Mouse (Mus musculus): ENCODE measurements around the gene Pik3c2g. TPM values are rescaled to one million over a fixed set of nuclear protein-coding genes. Genes with fewer than 3 reads are reported as not detected.

Pik3c2g gene
- total and polyA plus RNA-seq, 3 experiments, result 0.27 TPM; not detected in 2

DNA sequence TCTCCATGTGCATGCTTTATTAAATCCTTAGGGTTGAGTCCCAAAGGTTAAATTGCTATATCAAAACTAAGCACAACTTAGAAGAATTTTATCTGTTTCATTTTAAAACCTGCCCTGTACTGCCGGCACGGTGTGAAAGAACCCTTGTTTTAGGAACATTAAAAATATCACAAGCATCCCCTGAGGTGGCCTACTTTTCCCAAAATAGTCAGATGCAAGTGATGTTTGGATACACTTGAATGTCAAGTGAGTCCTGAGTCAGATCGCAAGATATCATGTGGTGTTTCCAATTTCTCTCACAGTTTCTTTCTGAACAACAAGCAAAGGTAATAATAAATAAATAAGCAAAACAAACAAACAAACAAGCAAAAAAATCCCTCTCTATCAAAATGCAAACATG is 177.4 kb downstream of the Pik3c2g start:
- Histone ChIP-seq H3K9me3 (replicated peaks) (peaks cover 10% of the 10 kb centered on the region), H3K4me1 (ENCODE audit: insufficient read depth, low read depth, low read length) (no peaks in the 10 kb centered on the region), H3K36me3 (replicated peaks) (no peaks in the 10 kb centered on the region), H3K27me3 (ENCODE audit: insufficient read depth, low read length) (no peaks in the 10 kb centered on the region), H3K4me3 (ENCODE audit: low read depth, low read length) (no peak overlapping the region)
- DNase-seq (ENCODE audit: low spot score) (no peak), ATAC-seq (ENCODE audit: extremely low read depth, insufficient number of reproducible peaks, low FRiP score, poor library complexity, severe bottlenecking) (no peak)
- TF ChIP-seq GATA2 (IDR thresholded peaks at IDR 0.05; ENCODE audit: borderline replicate concordance, low read depth, low read length) (no peak), POLR2AphosphoS5 (IDR thresholded peaks at IDR 0.05; ENCODE audit: insufficient replicate concordance, low read depth, low read length) (no peak), GATA1 (IDR thresholded peaks at IDR 0.05; ENCODE audit: borderline replicate concordance, low read length) (no peak), TAL1 (conservative IDR thresholded peaks at IDR 0.05; ENCODE audit: low read depth, low read length) (no peak), CTCF (IDR thresholded peaks at IDR 0.05; ENCODE audit: low read depth, low read length) (no peak)

GRCm38 (mm10) chr6:139769744-139770473 is 182.9 kb downstream of the Pik3c2g start:
- Histone ChIP-seq H3K36me3 (replicated peaks) (no peaks in the 10 kb centered on the region), H3K27me3 (ENCODE audit: insufficient read depth, low read length) (no peaks in the 10 kb centered on the region), H3K4me3 (ENCODE audit: low read depth, low read length) (no peak overlapping the region), H3K4me1 (ENCODE audit: insufficient read depth, low read depth, low read length) (no peaks in the 10 kb centered on the region), H3K9me3 (replicated peaks) (peaks cover 19% of the 10 kb centered on the region)
- DNase-seq (ENCODE audit: low spot score) (no peak), ATAC-seq (ENCODE audit: extremely low read depth, insufficient number of reproducible peaks, low FRiP score, poor library complexity, severe bottlenecking) (no peak)
- TF ChIP-seq TAL1 (conservative IDR thresholded peaks at IDR 0.05; ENCODE audit: low read depth, low read length) (no peak), GATA1 (IDR thresholded peaks at IDR 0.05; ENCODE audit: borderline replicate concordance, low read length) (no peak), CTCF (IDR thresholded peaks at IDR 0.05; ENCODE audit: low read depth, low read length) (no peak), GATA2 (IDR thresholded peaks at IDR 0.05; ENCODE audit: borderline replicate concordance, low read depth, low read length) (no peak), POLR2AphosphoS5 (IDR thresholded peaks at IDR 0.05; ENCODE audit: insufficient replicate concordance, low read depth, low read length) (no peak)

- no peak for DNase-seq (ENCODE audit: low spot score)
- Histone ChIP-seq H3K36me3 (replicated peaks) (no peaks in the 10 kb centered on the region), H3K9me3 (replicated peaks) (peaks cover 21% of the 10 kb centered on the region), H3K4me1 (ENCODE audit: insufficient read depth, low read depth, low read length) (no peaks in the 10 kb centered on the region), H3K27me3 (ENCODE audit: insufficient read depth, low read length) (no peaks in the 10 kb centered on the region), H3K4me3 (ENCODE audit: low read depth, low read length) (no peak overlapping the region)
- ATAC-seq (ENCODE audit: extremely low read depth, insufficient number of reproducible peaks, low FRiP score, poor library complexity, severe bottlenecking), result no peak
- no peak for TF ChIP-seq GATA1 (IDR thresholded peaks at IDR 0.05; ENCODE audit: borderline replicate concordance, low read length)
- no peak for TF ChIP-seq POLR2AphosphoS5 (IDR thresholded peaks at IDR 0.05; ENCODE audit: insufficient replicate concordance, low read depth, low read length)
- TF ChIP-seq TAL1 (conservative IDR thresholded peaks at IDR 0.05; ENCODE audit: low read depth, low read length), result no peak
- TF ChIP-seq GATA2 (IDR thresholded peaks at IDR 0.05; ENCODE audit: borderline replicate concordance, low read depth, low read length), result no peak
- no peak for TF ChIP-seq CTCF (IDR thresholded peaks at IDR 0.05; ENCODE audit: low read depth, low read length)
These were observed 183.5 kb downstream of the Pik3c2g start for GRCm38 (mm10) chr6:139770535-139770934.

DNA sequence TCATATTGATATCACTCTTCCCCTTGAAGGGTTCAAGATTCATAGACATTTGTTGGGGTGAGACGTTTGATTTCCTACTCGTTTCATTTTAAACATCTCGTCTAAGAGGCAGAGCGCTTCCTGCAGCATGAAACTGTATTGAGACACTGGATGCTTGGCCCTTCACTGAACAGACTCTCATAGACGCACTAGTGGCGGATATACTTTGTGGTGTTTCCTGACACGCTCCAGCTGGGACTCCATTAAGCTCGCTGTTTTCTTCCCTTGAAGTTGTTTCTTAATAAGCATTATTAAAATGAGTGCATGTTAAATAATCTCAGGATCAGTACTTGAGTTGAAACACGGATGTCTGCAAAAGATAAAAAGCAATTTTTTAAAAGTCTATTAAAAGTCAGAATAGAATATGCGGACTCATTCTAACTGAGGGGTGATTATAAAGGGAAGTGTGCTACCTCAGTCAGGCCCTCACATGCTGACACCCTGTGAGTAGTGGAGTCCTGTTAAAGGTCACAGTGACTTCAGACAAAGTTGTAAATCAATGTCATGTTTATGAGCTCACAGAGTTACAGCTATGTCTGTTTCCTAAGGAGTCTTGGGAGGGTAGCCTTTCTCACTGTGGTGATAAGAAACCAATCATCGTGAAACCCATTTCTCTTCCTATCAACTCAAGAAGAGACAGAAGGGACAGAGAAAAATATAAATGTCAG is 190.7 kb downstream of the Pik3c2g start:
- Histone ChIP-seq H3K9me3 (replicated peaks) (peaks cover 26% of the 10 kb centered on the region), H3K27me3 (ENCODE audit: insufficient read depth, low read length) (no peaks in the 10 kb centered on the region), H3K4me3 (ENCODE audit: low read depth, low read length) (no peak overlapping the region), H3K36me3 (replicated peaks) (no peaks in the 10 kb centered on the region), H3K4me1 (ENCODE audit: insufficient read depth, low read depth, low read length) (no peaks in the 10 kb centered on the region)
- no peak for DNase-seq (ENCODE audit: low spot score)
- no peak for ATAC-seq (ENCODE audit: extremely low read depth, insufficient number of reproducible peaks, low FRiP score, poor library complexity, severe bottlenecking)
- TF ChIP-seq TAL1 (conservative IDR thresholded peaks at IDR 0.05; ENCODE audit: low read depth, low read length) (no peak), GATA2 (IDR thresholded peaks at IDR 0.05; ENCODE audit: borderline replicate concordance, low read depth, low read length) (no peak), CTCF (IDR thresholded peaks at IDR 0.05; ENCODE audit: low read depth, low read length) (no peak), POLR2AphosphoS5 (IDR thresholded peaks at IDR 0.05; ENCODE audit: insufficient replicate concordance, low read depth, low read length) (no peak), GATA1 (IDR thresholded peaks at IDR 0.05; ENCODE audit: borderline replicate concordance, low read length) (no peak)

DNA sequence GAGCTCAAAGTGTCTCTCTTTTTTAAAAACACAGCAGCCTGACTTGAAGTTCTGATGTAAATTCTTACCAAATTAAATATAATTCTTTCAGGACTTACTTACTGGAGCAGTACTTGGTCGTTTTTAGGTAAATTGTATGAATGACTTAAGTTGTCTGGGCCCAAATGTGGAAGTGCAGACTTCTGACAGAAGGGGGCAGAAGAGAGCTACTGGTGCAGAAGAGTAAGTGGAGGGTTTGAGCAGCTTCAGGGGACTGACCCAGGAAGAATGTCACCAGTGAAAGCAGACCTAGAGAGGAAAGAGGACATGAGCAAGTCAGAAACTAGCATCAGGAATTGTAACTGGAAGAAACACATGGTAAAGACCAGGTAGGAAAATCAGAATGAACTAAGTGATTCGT is 193.0 kb downstream of the Pik3c2g start:
- no peak overlapping the region for H3K4me3 ChIP-seq (ENCODE audit: low read depth, low read length)
- no peak for ATAC-seq (ENCODE audit: extremely low read depth, insufficient number of reproducible peaks, low FRiP score, poor library complexity, severe bottlenecking)
- DNase-seq (ENCODE audit: low spot score), result no peak

GRCm38 (mm10) chr6:139789479-139789878 is 202.5 kb downstream of the Pik3c2g start:
- ATAC-seq (ENCODE audit: extremely low read depth, insufficient number of reproducible peaks, low FRiP score, poor library complexity, severe bottlenecking) (no peak), DNase-seq (ENCODE audit: low spot score) (no peak)
- H3K27me3 ChIP-seq (ENCODE audit: insufficient read depth, low read length), result no peaks in the 10 kb centered on the region
- peaks cover 9% of the 10 kb centered on the region for H3K9me3 ChIP-seq (replicated peaks)
- no peak for TF ChIP-seq POLR2AphosphoS5 (IDR thresholded peaks at IDR 0.05; ENCODE audit: insufficient replicate concordance, low read depth, low read length)
- no peak for TF ChIP-seq TAL1 (conservative IDR thresholded peaks at IDR 0.05; ENCODE audit: low read depth, low read length)
- no peak for TF ChIP-seq GATA1 (IDR thresholded peaks at IDR 0.05; ENCODE audit: borderline replicate concordance, low read length)
- TF ChIP-seq GATA2 (IDR thresholded peaks at IDR 0.05; ENCODE audit: borderline replicate concordance, low read depth, low read length), result no peak
- no peak for TF ChIP-seq CTCF (IDR thresholded peaks at IDR 0.05; ENCODE audit: low read depth, low read length)
- H3K36me3 ChIP-seq (replicated peaks), result no peaks in the 10 kb centered on the region
- no peak overlapping the region for H3K4me3 ChIP-seq (ENCODE audit: low read depth, low read length)
- no peaks in the 10 kb centered on the region for H3K4me1 ChIP-seq (ENCODE audit: insufficient read depth, low read depth, low read length)

More for the DNA sequence above, 193.0 kb downstream of the Pik3c2g start:
- H3K9me3 ChIP-seq (replicated peaks), result peaks cover 24% of the 10 kb centered on the region
- no peaks in the 10 kb centered on the region for H3K27me3 ChIP-seq (ENCODE audit: insufficient read depth, low read length)
- H3K36me3 ChIP-seq (replicated peaks), result no peaks in the 10 kb centered on the region
- no peak for TF ChIP-seq POLR2AphosphoS5 (IDR thresholded peaks at IDR 0.05; ENCODE audit: insufficient replicate concordance, low read depth, low read length)
- TF ChIP-seq GATA1 (IDR thresholded peaks at IDR 0.05; ENCODE audit: borderline replicate concordance, low read length), result no peak
- TF ChIP-seq GATA2 (IDR thresholded peaks at IDR 0.05; ENCODE audit: borderline replicate concordance, low read depth, low read length), result no peak
- TF ChIP-seq CTCF (IDR thresholded peaks at IDR 0.05; ENCODE audit: low read depth, low read length), result no peak
- TF ChIP-seq TAL1 (conservative IDR thresholded peaks at IDR 0.05; ENCODE audit: low read depth, low read length), result no peak
- H3K4me1 ChIP-seq (ENCODE audit: insufficient read depth, low read depth, low read length), result no peaks in the 10 kb centered on the region

All from G1E (cell line).